Mouse (Mus musculus) ES-Bruce4 (cell line): ENCODE data around the gene Pdhx. TPM values are rescaled to one million over a fixed set of nuclear protein-coding genes. Genes with fewer than 3 reads are reported as not detected.

Experiments used
- H3K27ac ChIP-seq: 2 replicates; pipeline ENCODE4 v1.5.1; 2012; ENCODE audit warnings: low read length, inconsistent platforms; ENCODE audit not compliant: insufficient read depth
- H3K27me3 ChIP-seq: 2 replicates; pipeline ENCODE4 v1.6.1; 2012; ENCODE audit warnings: mild to moderate bottlenecking, low read length, inconsistent platforms; ENCODE audit not compliant: control insufficient read depth, poor library complexity, insufficient read depth, severe bottlenecking
- H3K36me3 ChIP-seq: 2 replicates; pipeline ENCODE4 v1.6.1; 2012; ENCODE audit warnings: inconsistent platforms, mild to moderate bottlenecking, low read length, moderate library complexity; ENCODE audit not compliant: control insufficient read depth, poor library complexity, insufficient read depth, severe bottlenecking
- H3K4me1 ChIP-seq: one replicate; pipeline ENCODE4 v1.8.1; 2011; ENCODE audit warnings: low read length; ENCODE audit not compliant: control insufficient read depth, insufficient read depth
- H3K4me3 ChIP-seq: 2 replicates; pipeline ENCODE4 v1.5.1; 2011; ENCODE audit warnings: low read depth, mild to moderate bottlenecking, low read length
- H3K9ac ChIP-seq: 2 replicates; pipeline ENCODE4 v1.6.1; 2012; ENCODE audit warnings: low read depth, mild to moderate bottlenecking, inconsistent platforms; ENCODE audit not compliant: poor library complexity, severe bottlenecking
- H3K9me3 ChIP-seq: replicated peaks from 2 replicates; pipeline ENCODE4 v1.6.1; 2012; ENCODE audit warnings: mild to moderate bottlenecking, low read length, inconsistent platforms; ENCODE audit not compliant: control insufficient read depth, poor library complexity, insufficient read depth, severe bottlenecking
- CTCF ChIP-seq: IDR thresholded peaks from one replicate; pipeline ENCODE4 v1.8.1; 2011; ENCODE audit warnings: low read depth, low read length
- EP300 ChIP-seq: IDR thresholded peaks from 2 replicates; pipeline ENCODE4 v1.6.1; 2011; ENCODE audit warnings: low read depth, low read length; ENCODE audit not compliant: insufficient read depth
- POLR2A ChIP-seq: IDR thresholded peaks from one replicate; pipeline ENCODE4 v1.8.1; 2011; ENCODE audit warnings: low read length; ENCODE audit not compliant: insufficient read depth
- polyA plus RNA-seq: library from polyadenylated mRNA; stranded (reverse); fragments of >200 nt; gene quantifications from 2 replicates; pipeline ENCODE4 v1.2.4, GENCODE M21; 2011; ENCODE audit warnings: low read depth; ENCODE audit not compliant: missing spikeins, insufficient read depth, insufficient read length

Gene Pdhx
- polyA plus RNA-seq, 1 experiment, result 16.7 TPM

GRCm38 (mm10) chr2:102989446-102989845 lies 83.9 kb downstream of the Pdhx start:
- H3K4me1 ChIP-seq, result no peaks in the 10 kb centered on the region
- H3K27ac ChIP-seq, result no peak overlapping the region
- H3K27me3 ChIP-seq, result no peaks in the 10 kb centered on the region
- no peaks in the 10 kb centered on the region for H3K9me3 ChIP-seq
- TF ChIP-seq POLR2A (no peak), CTCF (no peak), EP300 (no peak)
- H3K4me3 ChIP-seq, result no peak overlapping the region
- no peaks in the 10 kb centered on the region for H3K36me3 ChIP-seq
- no peak overlapping the region for H3K9ac ChIP-seq

- no peaks in the 10 kb centered on the region for H3K9me3 ChIP-seq
- H3K4me1 ChIP-seq, result no peaks in the 10 kb centered on the region
- no peak overlapping the region for H3K9ac ChIP-seq
- H3K27me3 ChIP-seq, result no peaks in the 10 kb centered on the region
- H3K36me3 ChIP-seq, result no peaks in the 10 kb centered on the region
- H3K4me3 ChIP-seq, result no peak overlapping the region
- no peak overlapping the region for H3K27ac ChIP-seq
- no peak for TF ChIP-seq POLR2A
- TF ChIP-seq CTCF, result no peak
- no peak for TF ChIP-seq EP300
These were observed 85.7 kb downstream of the Pdhx start for GRCm38 (mm10) chr2:102987708-102988010.

GRCm38 (mm10) chr2:102986964-102987707 lies 86.2 kb downstream of the Pdhx start:
- no peaks in the 10 kb centered on the region for H3K4me1 ChIP-seq
- no peaks in the 10 kb centered on the region for H3K27me3 ChIP-seq
- H3K9ac ChIP-seq, result no peak overlapping the region
- no peak overlapping the region for H3K4me3 ChIP-seq
- no peak for TF ChIP-seq EP300
- no peak for TF ChIP-seq CTCF
- no peak for TF ChIP-seq POLR2A
- H3K27ac ChIP-seq, result no peak overlapping the region
- H3K36me3 ChIP-seq, result no peaks in the 10 kb centered on the region
- no peaks in the 10 kb centered on the region for H3K9me3 ChIP-seq

GRCm38 (mm10) chr2:102986424-102986823 lies 86.9 kb downstream of the Pdhx start:
- Histone ChIP-seq H3K27me3 (no peaks in the 10 kb centered on the region), H3K4me1 (no peaks in the 10 kb centered on the region), H3K27ac (no peak overlapping the region), H3K4me3 (no peak overlapping the region), H3K9ac (no peak overlapping the region), H3K9me3 (no peaks in the 10 kb centered on the region), H3K36me3 (no peaks in the 10 kb centered on the region)
- TF ChIP-seq EP300 (no peak), CTCF (no peak), POLR2A (no peak)

GRCm38 (mm10) chr2:102982822-102983221 lies 90.5 kb downstream of the Pdhx start:
- TF ChIP-seq POLR2A (no peak), CTCF (no peak), EP300 (no peak)
- Histone ChIP-seq H3K9me3 (no peaks in the 10 kb centered on the region), H3K27me3 (no peaks in the 10 kb centered on the region)

GRCm38 (mm10) chr2:102981446-102982314 lies 91.6 kb downstream of the Pdhx start:
- H3K27ac ChIP-seq, result no peak overlapping the region
- H3K4me3 ChIP-seq, result no peak overlapping the region
- TF ChIP-seq EP300 (no peak), CTCF (no peak), POLR2A (no peak)
- no peaks in the 10 kb centered on the region for H3K27me3 ChIP-seq
- H3K9me3 ChIP-seq, result no peaks in the 10 kb centered on the region
- no peaks in the 10 kb centered on the region for H3K36me3 ChIP-seq
- H3K9ac ChIP-seq, result no peak overlapping the region
- no peaks in the 10 kb centered on the region for H3K4me1 ChIP-seq

More at GRCm38 (mm10) chr2:102982822-102983221, 90.5 kb downstream of the Pdhx start:
- no peaks in the 10 kb centered on the region for H3K4me1 ChIP-seq
- no peak overlapping the region for H3K9ac ChIP-seq
- no peak overlapping the region for H3K27ac ChIP-seq
- no peak overlapping the region for H3K4me3 ChIP-seq
- no peaks in the 10 kb centered on the region for H3K36me3 ChIP-seq
